Mouse (Mus musculus) hindbrain, embryonic 10.5 days (tissue): ENCODE measurements around the gene Ube2r2. TPM values are rescaled to one million over a fixed set of nuclear protein-coding genes. Genes with fewer than 3 reads are reported as not detected.

Source experiments
- DNase-seq: peaks from one replicate; pipeline ENCODE4 v3.0.0-alpha.2; 2017; ENCODE audit warnings: low spot score
- H3K27ac ChIP-seq: fragments of 300-500 bp; sonication (generic); 2 replicates; pipeline ENCODE4 v1.5.1; 2016; ENCODE audit warnings: mild to moderate bottlenecking, moderate library complexity
- H3K27me3 ChIP-seq: fragments of 300-500 bp; sonication (generic); 2 replicates; pipeline ENCODE4 v1.6.1; 2016; ENCODE audit warnings: mild to moderate bottlenecking; ENCODE audit not compliant: poor library complexity, insufficient read depth, severe bottlenecking
- H3K36me3 ChIP-seq: fragments of 300-500 bp; sonication (generic); 2 replicates; pipeline ENCODE4 v1.6.1; 2016; ENCODE audit warnings: mild to moderate bottlenecking, moderate library complexity
- H3K4me1 ChIP-seq: fragments of 300-500 bp; sonication (generic); replicated peaks from 2 replicates; pipeline ENCODE4 v1.6.1; 2016; ENCODE audit warnings: mild to moderate bottlenecking
- H3K4me3 ChIP-seq: fragments of 300-500 bp; sonication (generic); 2 replicates; pipeline ENCODE4 v1.5.1; 2016; ENCODE audit warnings: mild to moderate bottlenecking, moderate library complexity
- H3K9me3 ChIP-seq: fragments of 300-500 bp; sonication (generic); 2 replicates; pipeline ENCODE4 v1.6.1; 2016; ENCODE audit warnings: mild to moderate bottlenecking, moderate library complexity
- WGBS: fragments of 180-500 bp; shearing (Covaris S2); methylation state at CpG from one replicate; pipeline ENCODE4 v1.1.7; 2016; 5-methylcytosine and 5-hydroxymethylcytosine counted together
- polyA plus RNA-seq: library from polyadenylated mRNA; unstranded; fragments of >200 nt; fragmentation: Nextera tagmentation; extraction: Ambion mirVana; gene quantifications from 2 replicates; pipeline ENCODE4 v1.2.1, GENCODE M21; 2016

Ube2r2 gene
- polyA plus RNA-seq, 1 experiment from 2014 or later = 95.2 TPM

DNA sequence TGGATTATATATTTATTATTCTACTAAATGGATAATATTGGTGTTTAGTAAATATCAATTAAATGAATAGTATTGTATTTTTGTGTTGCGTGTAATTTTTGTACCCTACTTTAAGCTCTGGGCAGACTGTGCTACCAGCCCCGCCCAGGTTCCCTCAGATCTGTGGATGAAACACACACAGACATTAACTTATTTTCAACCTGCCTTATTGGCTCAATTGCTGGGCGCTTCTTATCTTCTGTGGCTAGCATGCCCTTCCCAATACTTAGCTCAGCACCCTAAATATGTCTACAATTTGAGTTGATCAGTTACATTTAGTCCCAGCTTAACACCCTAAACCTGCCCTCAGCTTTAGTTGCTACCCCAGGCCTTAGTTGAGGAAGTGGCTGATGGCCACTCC is 25.7 kb downstream of the Ube2r2 start:
- 92% methylated on average over 3 of the region's 3 CpGs for WGBS
- peaks cover 13% of the 10 kb centered on the region for H3K4me1 ChIP-seq
- H3K4me3 ChIP-seq = no peak overlapping the region
- no peaks in the 10 kb centered on the region for H3K27me3 ChIP-seq
- H3K27ac ChIP-seq = no peak overlapping the region
- DNase-seq = no peak
- H3K9me3 ChIP-seq = no peaks in the 10 kb centered on the region
- H3K36me3 ChIP-seq = peaks cover 8% of the 10 kb centered on the region; the same call in 1 of the 2 replicates

GRCm38 (mm10) chr4:41164974-41165373 is 29.4 kb downstream of the Ube2r2 start:
- no peaks in the 10 kb centered on the region for H3K9me3 ChIP-seq
- DNase-seq = no peak
- H3K4me3 ChIP-seq = no peak overlapping the region
- H3K27me3 ChIP-seq = no peaks in the 10 kb centered on the region
- WGBS = 26% methylated on average over 2 of the region's 2 CpGs
- H3K4me1 ChIP-seq = peaks cover 13% of the 10 kb centered on the region
- peaks cover 27% of the 10 kb centered on the region for H3K36me3 ChIP-seq
- peak overlapping the region; percentile 66 for H3K27ac ChIP-seq

GRCm38 (mm10) chr4:41165693-41166475 is 30.3 kb downstream of the Ube2r2 start:
- H3K4me3 ChIP-seq = no peak overlapping the region
- H3K36me3 ChIP-seq = peaks cover 29% of the 10 kb centered on the region
- H3K27ac ChIP-seq = peak overlapping the region; percentile 66
- no peaks in the 10 kb centered on the region for H3K9me3 ChIP-seq
- 83% methylated on average over 6 of the region's 6 CpGs for WGBS
- H3K4me1 ChIP-seq = peaks cover 13% of the 10 kb centered on the region
- no peaks in the 10 kb centered on the region for H3K27me3 ChIP-seq
- DNase-seq = peak; percentile 66

- no peaks in the 10 kb centered on the region for H3K4me1 ChIP-seq
- H3K4me3 ChIP-seq = no peak overlapping the region
- H3K9me3 ChIP-seq = no peaks in the 10 kb centered on the region
- H3K27ac ChIP-seq = no peak overlapping the region
- peaks cover 40% of the 10 kb centered on the region for H3K36me3 ChIP-seq
- H3K27me3 ChIP-seq = no peaks in the 10 kb centered on the region
- no peak for DNase-seq
- WGBS = 92% methylated on average over 2 of the region's 2 CpGs
Measured at GRCm38 (mm10) chr4:41170970-41171369, 35.4 kb downstream of the Ube2r2 start.

- Histone ChIP-seq H3K27ac (no peak overlapping the region), H3K9me3 (no peaks in the 10 kb centered on the region), H3K4me1 (no peaks in the 10 kb centered on the region), H3K27me3 (no peaks in the 10 kb centered on the region), H3K4me3 (no peak overlapping the region), H3K36me3 (peaks cover 55% of the 10 kb centered on the region)
- 84% methylated on average over 2 of the region's 2 CpGs for WGBS
- no peak for DNase-seq
Measured at GRCm38 (mm10) chr4:41174631-41175030, 39.1 kb downstream of the Ube2r2 start.

DNA sequence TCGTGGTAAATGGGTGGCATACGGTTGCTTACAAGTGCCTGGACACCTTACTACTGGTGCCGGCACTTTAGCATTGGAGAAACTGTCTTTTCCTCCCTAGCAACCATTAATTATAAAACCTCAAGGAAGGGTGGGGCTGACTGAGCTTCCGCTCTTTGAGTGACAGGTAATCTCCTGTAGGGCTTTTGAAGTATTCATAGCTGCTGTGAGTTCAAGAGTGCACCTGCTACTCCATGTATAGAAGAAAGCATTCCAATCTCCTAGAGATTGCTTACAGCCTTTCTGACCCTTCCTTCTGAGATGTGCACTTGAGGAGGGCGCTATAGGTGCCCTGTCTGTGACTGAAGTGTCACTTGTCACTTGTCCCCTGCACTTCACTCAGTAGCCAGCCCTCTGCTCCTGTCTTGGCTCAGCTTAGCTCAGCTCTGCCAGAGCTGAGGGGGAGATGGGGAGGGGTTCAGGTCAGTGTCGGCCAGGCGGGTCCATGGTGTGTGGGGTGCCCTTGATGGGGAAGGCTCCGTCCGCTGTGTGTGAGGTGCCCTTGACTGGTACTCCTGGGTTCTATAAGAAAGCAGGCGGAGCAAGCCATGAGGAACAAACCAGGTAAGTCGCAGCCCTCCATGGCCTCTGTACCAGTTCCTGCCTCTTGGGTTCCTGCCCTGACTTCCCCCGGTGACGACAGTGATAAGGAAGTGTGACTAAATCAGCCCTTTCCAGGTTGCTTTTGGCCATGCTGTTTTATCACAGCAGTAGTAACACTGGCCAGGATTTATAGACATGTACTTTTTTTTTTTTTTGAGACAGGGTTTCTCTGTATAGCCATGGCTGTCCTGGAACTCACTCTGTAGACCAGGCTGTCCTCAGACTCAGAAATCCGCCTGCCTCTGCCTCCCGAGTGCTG is 44.5 kb downstream of the Ube2r2 start:
- H3K27me3 ChIP-seq = no peaks in the 10 kb centered on the region
- no peak overlapping the region for H3K27ac ChIP-seq
- H3K36me3 ChIP-seq = peaks cover 83% of the 10 kb centered on the region
- H3K9me3 ChIP-seq = no peaks in the 10 kb centered on the region
- 94% methylated on average over 15 of the region's 15 CpGs for WGBS
- H3K4me1 ChIP-seq = no peaks in the 10 kb centered on the region
- no peak overlapping the region for H3K4me3 ChIP-seq
- no peak for DNase-seq

DNA sequence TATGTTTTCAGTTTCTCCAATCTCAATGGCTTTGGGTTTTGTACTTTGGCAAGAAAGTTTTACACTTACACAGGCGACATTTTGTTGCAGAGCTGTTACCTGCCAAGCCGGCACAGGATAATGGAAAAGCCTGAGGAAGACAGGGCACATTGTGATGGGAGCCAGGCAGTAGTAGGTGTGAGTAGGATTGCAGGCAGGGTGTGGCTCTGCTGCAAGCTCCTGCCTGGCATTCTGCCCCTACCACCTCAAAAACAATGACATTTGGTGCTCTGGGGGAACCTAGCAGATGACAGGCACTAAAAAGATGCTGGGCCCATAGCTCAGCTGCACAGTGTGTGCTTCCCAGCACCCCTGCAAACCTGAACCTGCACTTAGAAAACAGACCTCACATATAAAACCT is 54.3 kb downstream of the Ube2r2 start:
- H3K36me3 ChIP-seq = peaks cover 98% of the 10 kb centered on the region
- no peaks in the 10 kb centered on the region for H3K4me1 ChIP-seq
- 94% methylated on average over 2 of the region's 2 CpGs for WGBS
- H3K9me3 ChIP-seq = no peaks in the 10 kb centered on the region
- DNase-seq = no peak
- H3K4me3 ChIP-seq = no peak overlapping the region
- no peak overlapping the region for H3K27ac ChIP-seq
- H3K27me3 ChIP-seq = no peaks in the 10 kb centered on the region

DNA sequence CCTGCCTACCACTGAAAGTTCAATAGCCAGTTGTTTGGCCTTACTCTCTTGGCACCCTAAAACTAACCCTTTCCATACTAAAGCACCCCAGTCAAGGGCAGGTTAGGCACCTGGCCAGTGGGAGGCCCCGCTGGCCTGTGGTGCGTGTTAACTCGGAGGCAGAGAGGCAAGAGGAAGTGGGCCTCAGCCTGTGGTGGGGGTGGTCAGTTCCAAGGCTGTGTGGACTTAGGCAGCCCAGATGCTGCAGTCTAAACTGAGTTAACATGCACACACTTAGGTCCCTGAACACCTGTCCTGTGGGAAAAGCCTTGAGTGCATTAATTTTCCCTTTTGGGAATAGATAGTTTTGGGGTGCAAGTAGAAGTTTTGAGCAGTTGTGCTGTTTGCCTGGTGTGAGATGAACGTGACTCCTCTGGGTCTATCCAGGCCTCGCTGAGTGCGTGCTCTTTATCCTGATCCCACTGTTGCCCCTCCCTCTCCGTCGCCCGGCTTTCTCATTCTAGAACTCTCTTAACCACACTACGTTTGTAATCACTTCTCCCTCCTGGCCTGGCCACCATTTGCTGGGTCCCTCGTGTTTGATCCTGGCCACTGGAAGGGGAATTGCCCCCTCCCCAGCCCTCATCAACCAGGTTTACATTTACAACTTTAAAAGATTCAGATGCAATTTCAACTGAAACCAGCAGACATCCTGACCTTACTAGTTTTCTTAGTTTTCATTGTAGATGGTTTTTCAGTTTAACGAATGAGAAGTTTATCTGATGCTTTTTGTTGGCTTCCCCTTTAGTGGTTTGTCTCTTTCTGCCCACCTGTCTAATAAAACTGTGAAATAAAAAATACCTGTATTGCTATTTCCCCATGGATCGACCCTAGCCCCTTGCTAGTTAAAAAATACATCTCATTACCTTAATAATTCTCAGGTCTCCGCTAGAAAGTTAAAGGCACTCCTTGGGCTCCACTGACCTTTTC is 57.3 kb downstream of the Ube2r2 start:
- H3K4me1 ChIP-seq = no peaks in the 10 kb centered on the region
- peaks cover 99% of the 10 kb centered on the region for H3K36me3 ChIP-seq
- no peaks in the 10 kb centered on the region for H3K9me3 ChIP-seq
- WGBS = 77% methylated on average over 14 of the region's 14 CpGs
- no peak overlapping the region for H3K27ac ChIP-seq
- DNase-seq = no peak
- H3K4me3 ChIP-seq = no peak overlapping the region
- no peaks in the 10 kb centered on the region for H3K27me3 ChIP-seq

DNA sequence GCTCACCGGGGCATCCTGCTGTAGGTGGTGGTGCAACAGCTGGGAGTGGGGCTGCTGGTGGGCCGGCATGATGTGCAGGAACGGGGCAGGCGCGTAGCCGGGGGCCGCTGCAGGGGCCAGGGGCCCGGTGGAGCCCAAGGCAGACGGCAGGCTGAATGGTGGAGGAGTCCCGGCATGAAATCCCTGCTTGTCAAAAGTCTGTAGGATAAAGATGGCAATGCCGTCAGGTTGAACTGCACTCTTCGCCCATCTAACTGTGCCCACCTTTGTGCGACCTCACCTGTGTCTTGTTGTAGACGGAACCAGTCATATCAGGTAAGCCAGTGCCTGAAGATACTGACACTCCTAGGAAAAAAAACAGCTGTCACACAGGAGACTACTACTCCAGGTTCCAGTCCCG is 59.8 kb downstream of the Ube2r2 start:
- H3K27ac ChIP-seq = no peak overlapping the region
- H3K4me1 ChIP-seq = no peaks in the 10 kb centered on the region
- no peaks in the 10 kb centered on the region for H3K9me3 ChIP-seq
- no peak for DNase-seq
- H3K36me3 ChIP-seq = peaks cover 99% of the 10 kb centered on the region
- H3K4me3 ChIP-seq = no peak overlapping the region
- WGBS = 94% methylated on average over 15 of the region's 15 CpGs
- no peaks in the 10 kb centered on the region for H3K27me3 ChIP-seq

GRCm38 (mm10) chr4:41196861-41197610 is 61.5 kb downstream of the Ube2r2 start:
- Histone ChIP-seq H3K4me3 (no peak overlapping the region), H3K27ac (no peak overlapping the region), H3K4me1 (no peaks in the 10 kb centered on the region), H3K9me3 (no peaks in the 10 kb centered on the region), H3K27me3 (no peaks in the 10 kb centered on the region), H3K36me3 (peaks cover 100% of the 10 kb centered on the region)
- no peak for DNase-seq
- WGBS = 86% methylated on average over 3 of the region's 3 CpGs

- 93% methylated on average over 8 of the region's 8 CpGs for WGBS
- Histone ChIP-seq H3K36me3 (peaks cover 98% of the 10 kb centered on the region), H3K27me3 (no peaks in the 10 kb centered on the region), H3K27ac (no peak overlapping the region), H3K9me3 (no peaks in the 10 kb centered on the region), H3K4me3 (no peak overlapping the region), H3K4me1 (no peaks in the 10 kb centered on the region)
- DNase-seq = no peak
Measured at GRCm38 (mm10) chr4:41202135-41202534, 66.6 kb downstream of the Ube2r2 start.

DNA sequence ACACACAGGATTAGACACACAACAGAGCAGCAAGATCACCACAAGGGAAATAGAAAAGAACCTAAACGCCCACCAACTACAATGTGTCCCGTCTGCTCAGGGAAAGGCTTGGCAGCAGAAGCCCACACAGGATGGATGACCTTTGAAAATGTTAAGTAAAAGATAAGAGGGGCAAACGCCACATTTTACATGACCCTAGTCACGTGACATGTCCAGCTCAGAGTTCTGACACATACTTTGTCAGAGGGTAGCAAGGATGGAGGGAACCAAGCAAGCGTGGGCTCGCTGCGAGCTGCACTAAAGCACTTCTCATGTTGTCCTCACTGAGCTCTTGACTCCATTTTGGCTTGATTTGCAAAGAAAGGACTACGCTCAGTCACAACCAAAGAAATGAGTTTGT is 70.2 kb downstream of the Ube2r2 start:
- no peak for DNase-seq
- Histone ChIP-seq H3K4me3 (no peak overlapping the region), H3K9me3 (no peaks in the 10 kb centered on the region), H3K4me1 (no peaks in the 10 kb centered on the region), H3K27ac (no peak overlapping the region), H3K36me3 (peaks cover 98% of the 10 kb centered on the region), H3K27me3 (no peaks in the 10 kb centered on the region)
- 94% methylated on average over 8 of the region's 8 CpGs for WGBS
